Mouse (Mus musculus): ENCODE measurements around the gene Sp9. TPM values are rescaled to one million over a fixed set of nuclear protein-coding genes. Genes with fewer than 3 reads are reported as not detected.

The Sp9 gene
- not detected for total RNA-seq (2021)
- long read RNA-seq, experiment 1 = 0 reads
- long read RNA-seq, experiment 2 = 0 reads

GRCm38 (mm10) chr2:73271459-73272161 lies at the start of gene Sp9:
TSS of gene Sp9 (plus strand) at chr2:73271925.
- no peak for DNase-seq

DNA sequence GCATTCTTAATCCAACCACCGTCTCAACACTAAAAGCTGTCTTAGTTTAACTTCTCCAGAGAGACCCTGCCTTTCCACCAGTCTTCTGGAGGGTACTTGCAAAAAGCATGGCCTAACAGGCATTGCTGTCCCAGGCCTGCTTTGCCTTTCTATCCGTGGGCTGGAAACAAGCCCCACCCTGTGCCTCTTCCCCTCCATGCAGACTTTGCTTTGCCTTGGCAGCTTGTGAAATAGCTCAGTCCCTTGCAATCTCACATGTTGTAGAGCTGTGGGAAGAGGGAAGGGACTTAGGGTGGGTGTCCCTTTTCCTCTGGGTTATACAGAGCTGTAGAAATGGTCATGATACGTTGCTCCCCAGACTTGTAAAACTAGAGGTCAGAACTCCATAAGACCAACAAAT lies 40.6 kb upstream of the Sp9 start:
- no peak for DNase-seq

DNA sequence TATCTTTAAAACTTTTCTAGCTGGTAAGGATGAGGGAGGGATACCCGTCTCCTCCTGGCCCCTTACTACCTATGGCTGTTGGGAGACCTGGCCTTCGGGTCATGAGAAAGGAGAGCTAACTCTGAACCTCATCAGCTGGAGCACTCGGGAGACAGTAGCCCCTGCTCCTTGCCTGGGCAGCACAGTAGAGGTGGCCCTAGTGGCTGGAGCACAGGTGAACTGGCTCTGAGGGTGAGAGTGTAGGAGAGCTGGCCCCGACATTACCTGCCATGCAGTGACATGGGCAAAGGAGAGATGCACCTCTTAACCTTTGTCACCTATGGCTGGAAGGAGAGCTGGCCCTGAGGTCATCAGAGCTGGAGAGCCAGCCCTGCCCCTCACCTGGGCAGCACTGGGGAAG lies 30.4 kb upstream of the Sp9 start:
- DNase-seq = no peak

GRCm38 (mm10) chr2:73248701-73249100 lies 23.0 kb upstream of the Sp9 start:
- DNase-seq = no peak

DNA sequence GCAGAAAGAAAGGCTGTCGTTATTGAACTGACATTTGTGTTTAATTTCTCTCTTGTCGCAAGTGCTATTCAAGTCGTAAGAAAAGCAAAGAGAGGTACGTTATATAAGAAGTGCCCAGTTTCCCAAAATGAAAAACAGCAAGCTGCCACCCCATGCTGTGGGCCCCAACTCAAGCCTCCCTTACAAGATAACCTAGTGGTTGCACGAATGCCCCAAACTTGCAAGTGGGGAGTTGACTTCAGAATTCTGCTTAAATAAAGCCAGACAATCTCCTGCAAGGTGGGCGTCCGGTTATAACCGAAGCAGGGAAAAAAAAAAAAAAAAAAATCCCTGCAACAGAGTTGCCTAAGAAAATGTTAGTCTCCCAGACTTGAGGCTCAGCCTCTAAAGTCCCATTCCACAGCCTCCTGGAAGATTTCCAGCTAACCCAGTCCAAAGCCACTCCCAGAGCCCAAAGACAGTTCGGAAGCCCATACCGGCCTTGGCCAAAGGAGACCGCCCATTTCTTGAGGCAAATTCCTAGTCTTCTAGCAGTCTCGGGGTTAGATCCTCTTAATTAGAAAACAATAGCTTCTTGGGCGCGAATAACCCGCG lies 8.5 kb upstream of the Sp9 start:
- no peak for DNase-seq

GRCm38 (mm10) chr2:73263794-73264610 lies 7.7 kb upstream of the Sp9 start:
- no peak for DNase-seq

GRCm38 (mm10) chr2:73264611-73265195 lies 7.0 kb upstream of the Sp9 start:
- DNase-seq = no peak

GRCm38 (mm10) chr2:73266011-73266410 lies 5.7 kb upstream of the Sp9 start:
- no peak for DNase-seq

- no peak for DNase-seq
These were observed 5.1 kb upstream of the Sp9 start for GRCm38 (mm10) chr2:73266623-73267022.

DNA sequence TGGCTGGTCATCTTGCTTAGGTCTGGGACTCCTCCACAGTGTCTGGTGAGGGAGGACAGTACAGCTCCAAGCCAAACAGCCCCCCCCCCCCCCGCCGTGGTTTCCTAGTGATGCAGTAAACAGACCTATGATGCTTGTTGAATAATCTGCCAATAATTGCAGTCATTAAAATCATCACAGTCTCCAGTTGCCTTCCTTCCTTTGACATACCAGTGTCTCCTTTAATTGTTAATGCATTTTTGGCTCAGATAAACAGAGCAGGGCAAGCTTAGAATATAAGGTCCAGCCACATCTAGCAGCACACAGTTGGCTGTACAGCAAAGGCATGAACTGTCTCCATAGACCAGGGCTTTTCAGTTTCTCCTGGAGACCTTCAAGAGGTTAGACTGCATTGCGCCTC lies 4.5 kb upstream of the Sp9 start:
- DNase-seq = no peak

GRCm38 (mm10) chr2:73267818-73268217 lies 3.9 kb upstream of the Sp9 start:
- DNase-seq = no peak

- DNase-seq = no peak
These were observed 3.4 kb upstream of the Sp9 start for GRCm38 (mm10) chr2:73268281-73268680.

DNA sequence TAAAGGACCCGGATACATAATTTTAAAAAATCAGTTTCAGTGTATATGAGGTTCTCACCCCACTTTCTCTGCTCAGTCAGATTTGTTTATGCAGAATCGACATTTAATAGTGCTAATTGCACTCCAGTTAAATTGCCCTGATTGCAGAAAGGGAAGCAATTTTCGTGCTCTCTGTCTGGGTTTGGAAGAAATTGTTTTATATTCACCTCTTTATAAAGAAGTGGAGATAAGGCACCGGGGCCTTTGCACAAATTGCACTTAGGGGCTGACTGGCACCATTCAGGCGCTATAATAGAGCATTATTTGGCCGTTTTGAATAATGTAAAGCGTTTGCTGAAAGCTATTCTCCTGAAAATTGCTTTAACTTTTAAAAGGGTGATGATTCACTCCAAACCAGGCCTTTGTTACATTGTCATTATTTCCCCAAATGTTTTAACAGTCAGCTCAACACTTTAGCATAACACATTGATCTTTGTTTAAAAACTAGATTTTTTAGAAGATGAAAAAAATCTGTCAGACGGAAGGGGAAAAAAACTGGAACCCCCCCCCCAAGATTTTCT lies 2.8 kb upstream of the Sp9 start:
- no peak for DNase-seq

- no peak for DNase-seq
These were observed 2.1 kb upstream of the Sp9 start for GRCm38 (mm10) chr2:73269666-73270065.

DNA sequence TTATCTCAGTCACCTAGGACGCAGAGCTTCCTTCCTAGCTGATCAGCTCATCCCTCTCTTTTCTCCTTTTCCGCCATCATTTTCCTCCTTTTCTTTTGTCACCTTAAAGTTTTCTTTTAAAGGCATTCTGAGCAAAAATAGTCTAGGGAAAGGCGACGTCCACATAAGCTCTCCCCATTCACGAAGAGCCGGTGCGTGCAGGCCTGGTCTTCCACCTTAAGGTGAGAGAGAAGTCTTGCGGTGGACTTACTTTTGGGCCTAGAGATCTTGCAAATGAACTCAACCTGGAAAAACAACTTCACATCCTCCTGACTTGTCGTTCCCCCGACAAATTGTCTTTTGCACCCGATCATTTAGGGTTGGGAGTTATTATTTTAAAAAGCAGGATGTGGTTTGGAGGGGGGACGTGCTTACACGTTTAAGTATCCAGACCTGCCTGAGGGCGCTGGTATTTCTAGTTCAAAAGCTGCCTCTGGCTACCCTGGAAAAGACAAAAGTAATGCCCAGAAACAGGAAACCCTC lies 1.6 kb upstream of the Sp9 start:
- DNase-seq = no peak

DNA sequence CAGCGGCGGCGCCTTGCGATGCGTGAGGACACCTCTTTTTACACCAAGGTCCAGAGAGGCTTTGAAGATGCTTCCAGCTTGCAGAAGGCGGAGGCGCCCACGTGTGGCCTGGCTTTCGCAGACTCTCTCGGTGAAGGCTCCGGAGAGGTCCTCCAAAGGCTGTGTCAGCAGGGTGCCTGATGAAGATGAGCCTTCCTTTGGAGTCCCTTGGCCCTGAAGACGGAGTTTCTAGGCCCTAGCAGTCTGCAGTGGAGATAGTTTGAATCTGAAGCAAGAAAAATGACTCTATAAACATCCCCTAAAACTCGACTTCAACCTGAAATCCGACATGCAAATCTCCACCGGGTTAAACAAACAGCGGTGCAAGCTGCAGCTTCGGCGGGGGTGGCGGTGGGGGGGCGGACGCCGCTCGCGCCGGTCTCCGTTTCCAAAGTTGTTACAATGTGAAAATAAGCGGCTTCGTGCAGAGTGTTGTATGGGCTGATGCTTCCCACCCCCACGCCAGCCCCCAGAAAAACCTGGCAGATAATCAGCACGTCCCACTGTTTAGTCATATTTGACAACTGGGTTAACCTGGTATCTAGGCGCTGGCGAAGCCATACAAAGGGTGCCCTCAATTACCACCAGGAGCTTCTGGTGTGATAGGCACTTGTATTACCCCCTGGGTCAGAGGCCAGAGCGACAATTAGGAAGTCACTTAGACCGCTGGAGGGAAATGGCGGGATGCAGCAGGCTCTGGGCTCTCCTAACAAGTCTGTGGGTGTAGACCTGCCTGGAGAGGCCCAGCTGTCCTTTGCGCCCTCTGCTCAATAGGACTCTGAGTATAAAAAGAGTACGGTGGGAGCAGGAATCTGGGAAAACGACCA lies 899 bp upstream of the Sp9 start:
- DNase-seq = no peak

GRCm38 (mm10) chr2:73272351-73273248 lies 875 bp downstream of the Sp9 start:
- DNase-seq = no peak

DNA sequence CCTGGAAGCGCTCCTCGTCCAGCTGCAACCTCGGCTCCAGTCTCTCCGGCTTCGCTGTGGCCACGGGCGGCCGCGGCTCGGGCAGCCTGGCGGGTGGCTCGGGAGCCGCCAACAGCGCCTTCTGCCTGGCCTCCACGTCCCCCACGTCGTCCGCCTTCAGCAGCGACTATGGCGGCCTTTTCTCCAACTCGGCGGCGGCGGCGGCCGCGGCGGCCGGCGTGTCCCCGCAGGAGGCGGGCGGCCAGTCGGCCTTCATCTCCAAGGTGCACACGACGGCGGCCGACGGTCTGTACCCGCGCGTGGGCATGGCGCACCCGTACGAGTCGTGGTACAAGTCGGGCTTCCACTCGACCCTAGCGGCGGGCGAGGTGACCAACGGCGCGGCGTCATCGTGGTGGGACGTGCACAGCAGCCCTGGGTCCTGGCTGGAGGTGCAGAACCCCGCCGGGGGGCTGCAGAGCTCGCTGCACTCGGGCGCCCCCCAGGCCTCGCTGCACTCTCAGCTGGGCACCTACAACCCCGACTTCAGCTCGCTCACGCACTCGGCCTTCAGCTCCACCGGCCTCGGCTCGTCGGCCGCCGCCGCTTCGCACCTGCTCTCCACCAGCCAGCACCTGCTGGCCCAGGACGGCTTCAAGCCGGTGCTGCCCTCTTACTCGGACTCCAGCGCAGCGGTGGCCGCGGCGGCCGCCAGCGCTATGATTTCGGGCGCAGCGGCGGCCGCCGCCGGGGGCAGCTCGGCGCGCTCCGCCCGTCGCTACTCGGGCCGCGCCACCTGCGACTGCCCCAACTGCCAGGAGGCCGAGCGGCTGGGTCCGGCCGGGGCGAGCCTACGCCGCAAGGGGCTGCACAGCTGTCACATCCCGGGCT lies 1.8 kb downstream of the Sp9 start:
- DNase-seq = no peak
